Mouse (Mus musculus): ENCODE results near the gene Fam221b.

GRCm38 (mm10) chr4:43696561-43696960, 27.6 kb upstream of the Fam221b start:
- no peak for TF ChIP-seq CTCF (IDR thresholded peaks at IDR 0.05; ENCODE audit: low read depth, low read length)
- no peak for TF ChIP-seq EP300 (IDR thresholded peaks at IDR 0.05; ENCODE audit: insufficient read depth, low read depth, low read length)
- TF ChIP-seq POLR2A (IDR thresholded peaks at IDR 0.05; ENCODE audit: insufficient read depth, low read length): no peak
